Mouse (Mus musculus): ENCODE data around the gene Ldlrap1. TPM values are rescaled to one million over a fixed set of nuclear protein-coding genes. Genes with fewer than 3 reads are reported as not detected.
"Not testable (repeated sequence)": the region's sequence is repeated elsewhere in the genome, so short reads cannot be mapped to it uniquely, and the experiment has no call there.

The Ldlrap1 gene
- polyA plus RNA-seq, 1 experiment from 2014 or later: 4.9 TPM

- Histone ChIP-seq H3K36me3 (peaks cover 7% of the 10 kb centered on the region), H3K4me1 (replicated peaks) (no peaks in the 10 kb centered on the region; the same call in 1 of the 2 replicates), H3K9ac (no peak overlapping the region), H3K27me3 (no peaks in the 10 kb centered on the region), H3K4me3 (no peak overlapping the region), H3K27ac (replicated peaks) (no peak overlapping the region), H3K4me2 (no peak overlapping the region), H3K9me3 (no peaks in the 10 kb centered on the region)
- ATAC-seq (ENCODE audit: low read depth): no peak
- 83% methylated on average over 5 of the region's 5 CpGs for WGBS
Observed at GRCm38 (mm10) chr4:134795819-134796485, 28.1 kb upstream of the Ldlrap1 start.

- H3K4me1 ChIP-seq (replicated peaks); H3K36me3 ChIP-seq; H3K4me2 ChIP-seq; H3K4me3 ChIP-seq; H3K9me3 ChIP-seq; H3K27me3 ChIP-seq; H3K27ac ChIP-seq (replicated peaks); ATAC-seq (ENCODE audit: low read depth); H3K9ac ChIP-seq: not testable (repeated sequence)
Observed at GRCm38 (mm10) chr4:134794959-134795358, 27.1 kb upstream of the Ldlrap1 start.

GRCm38 (mm10) chr4:134793213-134793956 is 25.6 kb upstream of the Ldlrap1 start:
- ATAC-seq (ENCODE audit: low read depth): no peak
- Histone ChIP-seq H3K27me3 (no peaks in the 10 kb centered on the region), H3K9me3 (no peaks in the 10 kb centered on the region), H3K4me2 (no peak overlapping the region), H3K36me3 (no peaks in the 10 kb centered on the region), H3K4me1 (replicated peaks) (no peaks in the 10 kb centered on the region), H3K4me3 (no peak overlapping the region), H3K27ac (replicated peaks) (no peak overlapping the region), H3K9ac (no peak overlapping the region)
- WGBS: 53% methylated on average over 10 of the region's 10 CpGs

- Histone ChIP-seq H3K9ac (no peak overlapping the region), H3K9me3 (no peaks in the 10 kb centered on the region), H3K36me3 (no peaks in the 10 kb centered on the region), H3K4me1 (replicated peaks) (no peaks in the 10 kb centered on the region), H3K4me2 (no peak overlapping the region), H3K4me3 (no peak overlapping the region), H3K27ac (replicated peaks) (no peak overlapping the region), H3K27me3 (no peaks in the 10 kb centered on the region)
- 53% methylated on average over 6 of the region's 6 CpGs for WGBS
- ATAC-seq (ENCODE audit: low read depth): no peak
Observed at GRCm38 (mm10) chr4:134791731-134792130, 23.9 kb upstream of the Ldlrap1 start.

GRCm38 (mm10) chr4:134786946-134787345 is 19.1 kb upstream of the Ldlrap1 start:
- WGBS: 28% methylated on average over 10 of the region's 10 CpGs
- H3K9ac ChIP-seq: no peak overlapping the region
- H3K27ac ChIP-seq (replicated peaks): no peak overlapping the region
- H3K27me3 ChIP-seq: no peaks in the 10 kb centered on the region
- no peaks in the 10 kb centered on the region for H3K9me3 ChIP-seq
- no peaks in the 10 kb centered on the region for H3K36me3 ChIP-seq
- H3K4me3 ChIP-seq: no peak overlapping the region
- no peaks in the 10 kb centered on the region for H3K4me1 ChIP-seq (replicated peaks)
- no peak overlapping the region for H3K4me2 ChIP-seq
- no peak for ATAC-seq (ENCODE audit: low read depth)

GRCm38 (mm10) chr4:134784701-134785100 is 16.9 kb upstream of the Ldlrap1 start:
- no peaks in the 10 kb centered on the region for H3K36me3 ChIP-seq
- no peak overlapping the region for H3K9ac ChIP-seq
- H3K27me3 ChIP-seq: no peaks in the 10 kb centered on the region
- H3K4me1 ChIP-seq (replicated peaks): peaks cover 6% of the 10 kb centered on the region; the same call in 1 of the 2 replicates
- H3K4me3 ChIP-seq: no peak overlapping the region
- H3K27ac ChIP-seq (replicated peaks): no peak overlapping the region
- WGBS: 50% methylated on average over 5 of the region's 5 CpGs
- ATAC-seq (ENCODE audit: low read depth): no peak
- no peak overlapping the region for H3K4me2 ChIP-seq
- no peaks in the 10 kb centered on the region for H3K9me3 ChIP-seq

GRCm38 (mm10) chr4:134779136-134779934 is 11.5 kb upstream of the Ldlrap1 start:
- Histone ChIP-seq H3K9ac (no peak overlapping the region), H3K4me1 (replicated peaks) (peaks cover 12% of the 10 kb centered on the region; the same call in 1 of the 2 replicates), H3K4me3 (no peak overlapping the region), H3K9me3 (no peaks in the 10 kb centered on the region), H3K36me3 (no peaks in the 10 kb centered on the region), H3K27me3 (no peaks in the 10 kb centered on the region), H3K27ac (replicated peaks) (no peak overlapping the region), H3K4me2 (no peak overlapping the region)
- WGBS: 37% methylated on average over 14 of the region's 14 CpGs
- ATAC-seq (ENCODE audit: low read depth): no peak

GRCm38 (mm10) chr4:134776246-134776645 is 8.4 kb upstream of the Ldlrap1 start:
- H3K9ac ChIP-seq: no peak overlapping the region
- H3K4me3 ChIP-seq: no peak overlapping the region
- WGBS: 68% methylated on average over 7 of the region's 7 CpGs
- H3K27me3 ChIP-seq: no peaks in the 10 kb centered on the region
- H3K4me2 ChIP-seq: no peak overlapping the region
- H3K27ac ChIP-seq (replicated peaks): no peak overlapping the region
- no peak for ATAC-seq (ENCODE audit: low read depth)
- H3K36me3 ChIP-seq: no peaks in the 10 kb centered on the region
- peaks cover 19% of the 10 kb centered on the region for H3K4me1 ChIP-seq (replicated peaks)
- no peaks in the 10 kb centered on the region for H3K9me3 ChIP-seq

- Histone ChIP-seq H3K27me3 (peaks cover 2% of the 10 kb centered on the region; the same call in 1 of the 2 replicates), H3K4me1 (replicated peaks) (peaks cover 19% of the 10 kb centered on the region), H3K9ac (no peak overlapping the region), H3K4me3 (no peak overlapping the region), H3K36me3 (no peaks in the 10 kb centered on the region), H3K27ac (replicated peaks) (no peak overlapping the region), H3K9me3 (no peaks in the 10 kb centered on the region), H3K4me2 (no peak overlapping the region)
- WGBS: 65% methylated on average over 13 of the region's 14 CpGs
- ATAC-seq (ENCODE audit: low read depth): no peak
Observed at GRCm38 (mm10) chr4:134775234-134775944, 7.6 kb upstream of the Ldlrap1 start.

GRCm38 (mm10) chr4:134774126-134774525 is 6.3 kb upstream of the Ldlrap1 start:
- no peak overlapping the region for H3K27ac ChIP-seq (replicated peaks)

GRCm38 (mm10) chr4:134772805-134773674 is 5.2 kb upstream of the Ldlrap1 start:
- Histone ChIP-seq H3K27me3 (peaks cover 24% of the 10 kb centered on the region), H3K4me2 (no peak overlapping the region), H3K27ac (replicated peaks) (no peak overlapping the region), H3K4me3 (no peak overlapping the region), H3K9ac (no peak overlapping the region), H3K36me3 (no peaks in the 10 kb centered on the region), H3K9me3 (no peaks in the 10 kb centered on the region), H3K4me1 (replicated peaks) (peaks cover 19% of the 10 kb centered on the region)
- 29% methylated on average over 4 of the region's 4 CpGs for WGBS
- ATAC-seq (ENCODE audit: low read depth): 0 out of 2 replicates have a peak, but pooled peaks have one; percentile 37

More at GRCm38 (mm10) chr4:134774126-134774525, 6.3 kb upstream of the Ldlrap1 start:
- peaks cover 13% of the 10 kb centered on the region for H3K4me1 ChIP-seq (replicated peaks)
- 89% methylated on average over 6 of the region's 6 CpGs for WGBS
- H3K27me3 ChIP-seq: peaks cover 13% of the 10 kb centered on the region
- no peak overlapping the region for H3K9ac ChIP-seq
- H3K36me3 ChIP-seq: no peaks in the 10 kb centered on the region
- H3K9me3 ChIP-seq: no peaks in the 10 kb centered on the region
- no peak overlapping the region for H3K4me3 ChIP-seq
- no peak for ATAC-seq (ENCODE audit: low read depth)
- H3K4me2 ChIP-seq: no peak overlapping the region

Data from neural tube, embryonic 13.5 days (tissue).